Mouse (Mus musculus) liver, embryonic 11.5 days (tissue): Measurements from ENCODE around the gene Fcf1. TPM values are rescaled to one million over a fixed set of nuclear protein-coding genes. Genes with fewer than 3 reads are reported as not detected.

Source experiments
- ATAC-seq: fragments of 200-750 bp; cut with Nextera tagmentation; replicated peaks from 2 replicates; pipeline ENCODE4 v1.8.0; 2017; ENCODE audit warnings: moderate number of reproducible peaks, mild to moderate bottlenecking, moderate TSS enrichment, moderate library complexity; ENCODE audit not compliant: low FRiP score
- DNase-seq: peaks from one replicate; pipeline ENCODE4 v3.0.0-alpha.2; 2017; ENCODE audit warnings: low spot score
- H3K27ac ChIP-seq: fragments of 300-500 bp; sonication (generic); 2 replicates; pipeline ENCODE4 v1.5.1; 2014; ENCODE audit warnings: mild to moderate bottlenecking, low read depth, low read length, control low read depth
- H3K27me3 ChIP-seq: fragments of 300-500 bp; sonication (generic); replicated peaks from 2 replicates; pipeline ENCODE4 v1.6.1; 2014; ENCODE audit warnings: low read length, mixed read lengths; ENCODE audit not compliant: control insufficient read depth, insufficient read depth
- H3K36me3 ChIP-seq: fragments of 300-500 bp; sonication (generic); 2 replicates; pipeline ENCODE4 v1.6.1; 2014; ENCODE audit warnings: mild to moderate bottlenecking, low read length, moderate library complexity, mixed read lengths; ENCODE audit not compliant: control insufficient read depth, insufficient read depth
- H3K4me1 ChIP-seq: fragments of 300-500 bp; sonication (generic); replicated peaks from 2 replicates; pipeline ENCODE4 v1.6.1; 2014; ENCODE audit warnings: low read length, mixed read lengths; ENCODE audit not compliant: control insufficient read depth, insufficient read depth
- H3K4me2 ChIP-seq: fragments of 300-500 bp; sonication (generic); 2 replicates; pipeline ENCODE4 v1.6.1; 2014; ENCODE audit warnings: mild to moderate bottlenecking, control low read depth, moderate library complexity
- H3K4me3 ChIP-seq: fragments of 300-500 bp; sonication (generic); 2 replicates; pipeline ENCODE4 v1.5.1; 2014; ENCODE audit warnings: low read depth, low read length, control low read depth
- H3K9ac ChIP-seq: fragments of 300-500 bp; sonication (generic); 2 replicates; pipeline ENCODE4 v1.6.1; 2014; ENCODE audit warnings: low read depth, low read length, control low read depth
- H3K9me3 ChIP-seq: fragments of 300-500 bp; sonication (generic); 2 replicates; pipeline ENCODE4 v1.6.1; 2016; ENCODE audit warnings: low read length, inconsistent platforms, mixed read lengths; ENCODE audit not compliant: control insufficient read depth
- whole genome bisulfite sequencing: fragments of 180-500 bp; shearing (Covaris S2); extraction: QIAGEN DNeasy Blood & Tissue Kit; methylation state at CpG from one replicate; pipeline ENCODE4 v1.1.7; 2014; 5-methylcytosine and 5-hydroxymethylcytosine counted together
- polyA plus RNA-seq: library from polyadenylated mRNA; unstranded; fragments of >200 nt; fragmentation: Nextera tagmentation; extraction: Ambion mirVana; gene quantifications from 2 replicates; pipeline ENCODE4 v1.2.1, GENCODE M21; 2014

Gene Fcf1
- polyA plus RNA-seq, 1 experiment from 2014 or later: 215 TPM

DNA sequence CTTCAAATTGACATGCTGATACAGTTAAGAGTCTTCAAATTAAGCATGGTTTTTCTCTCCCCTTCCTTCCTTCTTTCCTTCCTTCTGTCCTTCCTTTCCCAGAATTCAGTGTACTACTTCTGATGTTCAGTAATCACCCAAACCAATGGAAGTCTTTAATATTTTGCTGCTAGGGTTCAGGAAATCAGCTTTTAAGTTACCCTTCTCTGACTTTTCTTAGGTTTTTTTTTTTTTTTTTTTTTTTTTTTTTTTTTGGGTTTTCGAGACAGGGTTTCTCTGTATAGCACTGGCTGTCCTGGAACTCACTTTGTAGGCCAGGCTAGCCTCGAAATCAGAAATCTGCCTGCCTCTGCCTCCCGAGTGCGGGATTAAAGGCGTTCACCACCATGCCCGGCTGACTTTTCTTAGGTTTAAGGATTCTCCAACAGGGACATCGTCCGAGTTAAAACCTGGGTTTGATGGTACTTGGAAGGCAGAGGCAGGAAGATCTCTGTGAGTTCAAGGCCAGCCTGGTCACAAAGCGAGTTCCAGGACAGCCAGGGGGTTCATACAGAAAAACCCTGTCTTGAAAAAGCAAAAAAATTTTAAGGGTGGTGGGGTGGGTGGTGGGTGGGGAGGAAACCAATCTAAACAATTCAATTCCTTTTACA is 24.5 kb downstream of the Fcf1 start:
- 87% methylated on average over 8 of the region's 9 CpGs for WGBS
- ATAC-seq: no peak

DNA sequence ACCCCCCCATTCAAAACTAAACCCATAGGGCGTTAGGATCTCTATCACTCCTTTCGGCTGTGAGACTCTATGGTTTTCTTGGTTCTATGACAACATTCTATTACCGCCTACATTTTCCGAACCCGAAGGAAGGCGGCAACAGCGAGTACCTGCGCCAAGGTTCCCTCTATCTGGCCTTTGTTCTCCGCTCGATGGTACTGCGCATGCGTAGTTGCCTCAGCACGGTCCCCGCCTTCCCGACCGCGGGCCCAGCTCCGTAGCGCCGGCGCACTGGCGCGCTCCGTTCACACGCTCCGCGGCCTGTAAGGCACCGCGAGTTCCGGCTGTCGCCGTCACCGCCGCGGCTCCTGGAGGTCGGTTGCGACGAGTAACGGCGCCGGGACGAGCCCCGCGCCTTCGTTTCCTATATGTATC is 25.4 kb downstream of the Fcf1 start, which contains the start of gene Ylpm1:
Gene Ylpm1, plus strand, starts transcription at position 239 of the 414 bp plus-strand sequence.
- Histone ChIP-seq H3K4me2 (peak within 1 kb of the TSS; percentile 97), H3K9me3 (no peaks in the 10 kb centered on the region), H3K36me3 (no peaks in the 10 kb centered on the region; the same call in 1 of the 2 replicates), H3K27me3 (no peaks in the 10 kb centered on the region), H3K27ac (peak within 1 kb of the TSS; percentile 78), H3K4me3 (peak within 1 kb of the TSS; percentile 94), H3K9ac (peak within 1 kb of the TSS; percentile 92), H3K4me1 (peaks cover 19% of the 10 kb centered on the region)
- peak; percentile 93 for DNase-seq
- ATAC-seq: peak; percentile 98
- WGBS: under 1% methylated on average over 45 of the region's 45 CpGs

More for the DNA sequence above, 24.5 kb downstream of the Fcf1 start:
- H3K36me3 ChIP-seq: no peaks in the 10 kb centered on the region; the same call in 1 of the 2 replicates
- peak overlapping the region; percentile 94; the same call in 1 of the 2 replicates for H3K4me3 ChIP-seq
- peaks cover 19% of the 10 kb centered on the region for H3K4me1 ChIP-seq
- peak overlapping the region; percentile 58 for H3K4me2 ChIP-seq
- no peaks in the 10 kb centered on the region for H3K9me3 ChIP-seq
- H3K27ac ChIP-seq: no peak overlapping the region
- H3K27me3 ChIP-seq: no peaks in the 10 kb centered on the region
- DNase-seq: no peak
- H3K9ac ChIP-seq: peak overlapping the region; percentile 28; the same call in 1 of the 2 replicates

DNA sequence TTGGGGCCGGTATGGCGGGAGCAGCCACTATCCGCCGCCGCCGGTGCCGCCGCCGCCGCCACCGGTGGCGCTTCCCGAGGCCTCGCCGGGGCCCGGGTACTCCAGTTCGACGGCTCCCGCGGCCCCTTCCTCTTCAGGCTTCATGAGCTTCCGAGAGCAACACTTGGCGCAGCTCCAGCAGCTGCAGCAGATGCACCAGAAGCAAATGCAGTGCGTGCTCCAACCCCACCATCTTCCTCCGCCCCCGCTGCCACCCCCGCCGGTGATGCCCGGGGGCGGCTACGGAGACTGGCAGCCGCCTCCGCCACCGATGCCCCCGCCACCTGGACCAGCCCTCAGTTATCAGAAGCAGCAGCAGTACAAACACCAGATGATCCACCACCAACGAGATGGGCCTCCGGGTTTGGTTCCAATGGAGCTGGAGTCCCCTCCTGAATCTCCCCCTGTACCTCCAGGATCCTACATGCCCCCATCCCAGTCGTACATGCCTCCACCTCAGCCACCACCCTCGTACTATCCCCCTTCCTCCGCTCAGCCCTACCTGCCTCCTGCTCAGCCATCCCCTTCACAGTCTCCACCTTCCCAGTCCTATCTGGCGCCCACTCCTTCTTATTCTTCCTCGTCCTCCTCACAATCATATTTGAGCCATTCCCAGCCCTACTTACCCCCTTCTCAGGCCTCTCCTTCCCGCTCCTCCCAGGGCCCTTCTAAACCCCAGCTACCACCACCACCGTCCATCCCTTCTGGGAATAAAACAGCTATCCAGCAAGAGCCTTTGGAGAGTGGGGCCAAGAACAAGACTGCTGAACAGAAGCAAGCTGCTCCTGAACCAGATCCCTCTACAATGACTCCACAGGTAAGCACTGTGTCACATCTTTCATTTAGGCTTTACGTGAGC is 26.1 kb downstream of the Fcf1 start:
- Histone ChIP-seq H3K9me3 (no peaks in the 10 kb centered on the region), H3K4me2 (peak overlapping the region; percentile 97), H3K4me3 (peak overlapping the region; percentile 94), H3K36me3 (no peaks in the 10 kb centered on the region; the same call in 1 of the 2 replicates), H3K27ac (peak overlapping the region; percentile 78), H3K9ac (peak overlapping the region; percentile 92), H3K4me1 (peaks cover 19% of the 10 kb centered on the region), H3K27me3 (no peaks in the 10 kb centered on the region)
- WGBS: 2% methylated on average over 44 of the region's 44 CpGs
- ATAC-seq (peak; percentile 58), DNase-seq (no peak)

DNA sequence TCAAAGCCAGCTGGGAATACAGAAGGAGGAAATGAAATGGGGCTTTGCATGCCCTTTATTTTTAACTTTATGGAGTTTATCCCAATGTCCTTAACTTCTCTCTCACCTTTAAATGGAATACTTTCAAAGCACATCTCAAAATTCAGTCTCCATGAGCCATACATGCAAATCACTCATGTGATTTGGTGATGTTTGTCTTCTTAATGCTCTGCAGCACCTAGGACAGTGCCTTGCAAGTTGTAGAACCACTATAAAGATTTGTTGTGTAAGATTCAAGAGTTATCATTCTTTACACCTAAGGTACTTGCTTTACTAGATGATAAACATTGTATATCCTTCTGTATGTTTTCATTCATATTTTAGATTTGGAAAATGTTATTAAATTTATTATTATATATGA is 28.4 kb downstream of the Fcf1 start:
- peak overlapping the region; percentile 18 for H3K4me3 ChIP-seq

DNA sequence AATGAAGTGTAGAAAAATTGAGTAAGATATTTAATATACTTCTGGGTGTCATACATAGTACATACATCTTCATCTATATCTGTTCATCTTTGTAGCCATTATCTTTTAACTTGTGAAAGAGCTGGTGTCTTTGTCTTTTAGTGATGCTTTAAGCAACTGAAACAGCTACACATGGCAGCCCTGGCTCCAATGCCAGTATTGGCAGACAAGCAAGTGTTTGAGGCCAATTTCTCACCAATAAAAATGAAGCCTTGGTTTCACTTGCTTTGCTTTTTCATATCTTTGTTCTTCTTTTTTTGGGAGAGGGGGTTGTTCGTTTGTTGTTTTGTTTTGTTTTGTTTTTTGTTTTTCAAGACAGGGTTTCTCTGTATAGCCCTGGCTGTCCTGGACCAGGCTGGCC is 35.5 kb downstream of the Fcf1 start:
- Histone ChIP-seq H3K4me1 (0 out of 2 replicates have a peak, but pooled peaks cover 3% of the 10 kb centered on the region), H3K4me2 (no peak overlapping the region), H3K36me3 (peaks cover 17% of the 10 kb centered on the region; the same call in 1 of the 2 replicates), H3K4me3 (no peak overlapping the region), H3K27ac (no peak overlapping the region), H3K9ac (no peak overlapping the region), H3K27me3 (no peaks in the 10 kb centered on the region), H3K9me3 (no peaks in the 10 kb centered on the region)
- ATAC-seq: no peak
- DNase-seq: no peak
- 96% methylated on average over 1 of the region's 1 CpGs for WGBS

More for the DNA sequence above, 28.4 kb downstream of the Fcf1 start:
- Histone ChIP-seq H3K27me3 (no peaks in the 10 kb centered on the region), H3K4me1 (peaks cover 19% of the 10 kb centered on the region), H3K36me3 (peaks cover 11% of the 10 kb centered on the region; the same call in 1 of the 2 replicates), H3K27ac (no peak overlapping the region), H3K9ac (no peak overlapping the region), H3K4me2 (peak overlapping the region; percentile 97), H3K9me3 (no peaks in the 10 kb centered on the region)
- no peak for ATAC-seq
- no peak for DNase-seq

DNA sequence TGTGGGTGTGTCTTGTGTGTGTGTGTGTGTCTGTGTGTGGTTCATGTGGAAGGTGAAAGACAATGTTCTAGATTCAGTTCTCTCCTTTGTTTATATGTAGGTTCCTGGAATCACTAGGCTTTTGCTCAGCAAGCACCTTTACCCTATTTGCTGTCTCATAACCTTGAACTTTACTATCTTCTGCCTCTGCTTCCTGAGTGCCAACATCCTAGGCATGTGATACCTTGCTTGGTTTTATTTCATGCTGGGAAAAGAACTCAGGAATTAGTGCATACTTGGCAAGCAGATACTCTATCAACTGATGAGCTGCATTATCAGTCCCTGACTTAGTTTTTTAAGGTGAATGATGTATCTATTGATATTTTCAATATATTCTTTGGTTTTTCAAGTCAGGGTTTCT is 36.3 kb downstream of the Fcf1 start:
- Histone ChIP-seq H3K4me2 (no peak overlapping the region), H3K27ac (no peak overlapping the region), H3K4me1 (0 out of 2 replicates have a peak, but pooled peaks cover 3% of the 10 kb centered on the region), H3K27me3 (no peaks in the 10 kb centered on the region), H3K9me3 (no peaks in the 10 kb centered on the region), H3K9ac (no peak overlapping the region), H3K4me3 (no peak overlapping the region), H3K36me3 (peaks cover 20% of the 10 kb centered on the region; the same call in 1 of the 2 replicates)
- ATAC-seq (no peak), DNase-seq (no peak)

DNA sequence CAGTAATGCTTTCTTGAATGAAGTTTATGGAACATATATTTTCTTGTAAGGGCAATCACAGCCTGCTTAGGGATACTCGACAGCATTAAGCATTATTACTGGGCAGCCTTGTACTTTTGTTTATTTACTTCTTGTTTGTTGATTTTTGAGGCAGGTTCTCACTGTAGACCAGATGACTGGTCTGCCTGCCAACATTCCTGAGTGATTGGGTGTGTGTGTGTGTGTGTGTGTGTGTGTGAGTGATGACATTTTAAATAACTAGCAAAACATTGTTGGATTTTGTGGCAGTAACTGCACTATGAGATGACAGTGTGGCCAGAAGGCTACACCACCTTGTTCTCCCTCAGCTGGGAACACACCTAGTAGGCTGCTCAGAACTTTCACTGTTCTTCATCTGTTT is 39.1 kb downstream of the Fcf1 start:
- no peak overlapping the region for H3K9ac ChIP-seq
- ATAC-seq (no peak), DNase-seq (no peak)
- 0 out of 2 replicates have a peak, but pooled peaks cover 3% of the 10 kb centered on the region for H3K4me1 ChIP-seq
- 93% methylated on average over 1 of the region's 1 CpGs for WGBS
- H3K4me2 ChIP-seq: no peak overlapping the region
- peaks cover 26% of the 10 kb centered on the region for H3K36me3 ChIP-seq
- no peaks in the 10 kb centered on the region for H3K27me3 ChIP-seq
- H3K9me3 ChIP-seq: no peaks in the 10 kb centered on the region
- H3K27ac ChIP-seq: no peak overlapping the region
- H3K4me3 ChIP-seq: no peak overlapping the region

DNA sequence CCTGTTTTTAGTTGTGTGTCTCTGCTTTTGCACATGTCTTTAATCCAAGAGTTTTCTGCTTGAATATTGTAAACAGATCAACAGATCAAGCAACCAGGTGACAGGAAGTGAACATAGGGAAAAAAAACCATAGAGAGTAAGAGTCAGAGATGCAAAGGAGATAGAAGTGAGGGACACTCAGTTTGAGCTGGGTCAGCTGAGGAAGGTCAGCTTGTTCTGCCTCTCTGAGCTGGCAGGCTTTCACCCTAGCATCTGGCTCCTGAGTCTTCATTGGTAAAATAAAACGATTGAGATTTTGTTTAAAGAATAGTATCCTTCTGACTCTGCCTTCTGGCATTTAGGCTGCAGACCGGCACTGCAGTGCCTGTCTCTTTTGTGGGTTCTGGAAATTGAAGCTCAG is 39.8 kb downstream of the Fcf1 start:
- Histone ChIP-seq H3K27ac (no peak overlapping the region), H3K4me2 (no peak overlapping the region), H3K36me3 (peaks cover 33% of the 10 kb centered on the region), H3K4me3 (no peak overlapping the region), H3K9me3 (no peaks in the 10 kb centered on the region), H3K9ac (no peak overlapping the region), H3K27me3 (no peaks in the 10 kb centered on the region), H3K4me1 (0 out of 2 replicates have a peak, but pooled peaks cover 3% of the 10 kb centered on the region)
- WGBS: 85% methylated on average over 2 of the region's 2 CpGs
- DNase-seq: no peak
- ATAC-seq: no peak
